Mouse (Mus musculus) neural tube, postnatal 0 days (tissue): Measurements from ENCODE around the gene Ripor2. TPM values are rescaled to one million over a fixed set of nuclear protein-coding genes. Genes with fewer than 3 reads are reported as not detected.

Experiments
- polyA plus RNA-seq: library from polyadenylated mRNA; unstranded; fragments of >200 nt; fragmentation: Nextera tagmentation; extraction: Ambion mirVana; gene quantifications from 2 replicates; pipeline ENCODE4 v1.2.1, GENCODE M21; 2015

Ripor2 gene
- 16.7 and 20.2 TPM in 2 replicates for polyA plus RNA-seq

DNA sequence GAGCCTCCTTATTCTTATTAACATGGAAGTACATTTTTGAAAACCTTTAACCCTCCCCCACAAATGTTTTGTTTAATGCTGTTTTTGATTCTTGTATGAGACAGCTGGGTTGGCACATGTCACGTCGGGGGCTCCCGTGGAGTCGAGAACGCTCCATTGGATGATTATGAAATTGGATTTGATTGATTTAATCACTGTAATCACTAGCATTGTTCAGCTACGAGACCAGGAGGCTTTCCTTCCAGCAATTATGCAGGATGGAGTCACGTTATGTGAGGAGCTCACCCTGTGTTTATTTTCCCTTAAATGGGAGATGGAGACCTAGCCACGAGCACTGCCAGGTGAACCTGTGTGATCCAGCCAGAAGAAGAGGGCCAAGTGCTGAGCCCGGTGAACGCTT, at the start of gene Ripor2:
Gene Ripor2, plus strand, starts transcription at position 357 of the 400 bp plus-strand sequence.

DNA sequence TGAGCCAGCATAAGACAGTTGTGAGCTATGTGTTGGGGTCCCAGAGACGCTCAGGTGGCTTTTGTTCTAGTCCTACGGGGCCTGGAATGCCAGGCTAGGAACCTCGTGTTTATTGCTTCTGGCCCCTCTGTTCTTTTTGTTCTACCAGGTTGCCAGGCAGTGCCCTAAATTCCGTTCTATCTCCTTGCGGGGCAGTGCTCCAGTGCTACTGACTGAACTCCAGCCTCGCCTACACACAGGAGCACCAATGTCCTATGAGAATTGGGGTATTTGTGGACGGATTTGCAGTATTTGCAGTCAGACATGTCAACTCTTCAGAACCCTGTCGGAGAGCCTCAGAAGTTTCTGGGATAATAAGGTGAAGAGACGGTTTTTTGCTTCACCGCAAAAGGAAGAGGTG, 159.0 kb downstream of the Ripor2 start, which contains the start of gene Armh2:
Gene Armh2, plus strand, starts transcription at position 205 of the 400 bp plus-strand sequence.

GRCm38 (mm10) chr13:24761403-24762227, 179.6 kb downstream of the Ripor2 start, which contains the start of gene Gmnn:
Gene Gmnn, minus strand, starts transcription at chr13:24761923.

Other genes starting within 250 kb of the Ripor2 start
- gene Armh2, start 159.0 kb downstream of the Ripor2 start, polyA plus RNA-seq = not detected in 2 replicates
- 13.3 and 14.0 TPM in 2 replicates for gene Gmnn, start 179.7 kb downstream of the Ripor2 start, polyA plus RNA-seq
- gene BC005537, start 219.5 kb downstream of the Ripor2 start, polyA plus RNA-seq = 16.6 and 18.7 TPM in 2 replicates
- 76.4 and 85.4 TPM in 2 replicates for gene Acot13, start 249.4 kb downstream of the Ripor2 start, polyA plus RNA-seq
- 29.5 TPM in 2 replicates for gene Tdp2, start 249.5 kb downstream of the Ripor2 start, polyA plus RNA-seq